Mouse (Mus musculus) cerebellum, adult 9-10 months (tissue): ENCODE measurements around the gene 3110009E18Rik.

Experiments
- DNase-seq: peaks from one replicate; pipeline ENCODE4 v3.0.0; 2022

3110009E18Rik gene

DNA sequence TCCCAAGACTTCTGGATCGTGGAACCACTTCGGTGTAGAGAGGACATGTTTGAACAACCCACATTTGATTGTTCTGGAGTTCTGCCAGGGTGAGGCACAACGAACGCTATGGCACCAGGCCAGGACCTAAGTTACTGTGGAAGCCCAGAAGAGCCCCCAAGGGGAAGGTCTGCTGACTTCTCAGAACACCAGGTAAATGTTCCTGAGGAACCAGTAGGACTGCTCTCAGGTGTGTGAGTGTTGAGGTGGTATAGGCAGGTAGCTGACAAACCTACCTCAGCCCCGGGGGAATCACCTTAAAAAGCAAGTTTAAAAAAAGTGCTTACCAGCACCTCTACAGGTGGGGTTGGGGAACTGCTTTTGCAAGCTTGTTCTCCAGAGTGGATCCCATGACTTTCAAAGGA lies 15.4 kb upstream of the 3110009E18Rik start:
- no peak for DNase-seq

GRCm38 (mm10) chr1:120109741-120110432 lies 11.1 kb upstream of the 3110009E18Rik start:
- no peak for DNase-seq

GRCm38 (mm10) chr1:120111766-120112165 lies 9.2 kb upstream of the 3110009E18Rik start:
- no peak for DNase-seq

DNA sequence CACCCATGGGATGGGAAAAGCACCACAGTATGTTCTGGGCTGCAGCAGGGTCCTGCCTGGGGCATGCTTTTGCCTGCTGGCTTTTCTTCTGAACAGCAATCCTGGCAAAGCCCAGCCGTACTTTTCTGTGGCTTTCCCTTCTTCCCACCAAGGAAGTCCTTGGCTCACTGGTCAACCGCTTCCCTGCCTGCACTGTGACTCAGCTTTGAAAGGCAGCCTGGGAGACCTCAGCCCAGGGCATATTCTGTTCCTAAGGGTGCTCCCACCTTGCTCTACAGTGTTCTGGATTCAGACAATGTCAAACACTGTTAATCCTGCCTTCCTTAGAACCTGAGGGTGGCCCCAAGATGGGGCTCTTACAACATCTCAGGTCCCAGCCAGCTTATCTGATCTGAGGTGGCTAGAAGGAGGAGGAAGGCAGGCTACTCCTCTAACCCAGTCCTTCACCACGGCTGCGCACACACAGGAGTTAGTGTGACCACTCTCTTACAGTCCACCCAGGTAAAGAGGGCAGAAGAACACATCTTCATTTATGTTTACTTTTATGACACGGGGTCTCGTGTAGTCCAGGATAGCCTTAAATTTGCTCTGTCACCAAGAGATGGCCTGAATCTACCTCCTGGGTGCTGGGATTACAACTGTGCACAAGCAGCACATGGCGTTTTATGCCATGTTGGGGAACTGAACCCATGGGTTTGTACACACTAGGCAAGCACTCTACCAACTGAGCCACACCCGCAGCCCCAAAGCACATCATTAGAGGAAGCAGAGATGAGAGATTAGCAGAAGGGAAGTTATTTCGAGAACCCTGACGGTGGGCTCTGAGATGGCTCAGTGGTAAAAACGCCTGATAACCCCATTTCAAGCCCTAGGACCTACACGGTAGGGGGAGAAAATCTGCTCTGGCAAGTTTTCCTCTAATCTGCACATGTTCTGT lies 8.5 kb upstream of the 3110009E18Rik start:
- no peak for DNase-seq

DNA sequence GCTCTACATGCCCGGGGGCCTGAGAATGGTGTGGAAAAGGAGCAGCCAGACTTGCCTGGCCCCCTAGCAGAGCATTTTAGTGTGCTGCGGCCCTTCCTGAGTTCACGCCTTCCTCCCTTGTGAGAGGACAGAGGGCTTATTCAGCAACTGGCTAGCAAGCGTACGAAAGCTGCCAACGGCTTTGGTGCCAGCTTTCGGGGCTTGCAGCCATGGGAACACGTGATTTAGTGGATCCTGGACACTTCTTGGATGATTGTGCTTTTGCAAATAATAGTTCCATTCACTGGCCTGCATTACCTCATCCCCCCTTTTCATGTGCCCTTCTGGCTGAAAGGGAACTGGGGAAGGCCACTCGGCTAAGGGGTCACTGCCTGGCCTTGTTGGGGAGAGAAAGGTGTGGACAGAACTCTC lies 5.3 kb upstream of the 3110009E18Rik start:
- DNase-seq = peak; percentile 90

GRCm38 (mm10) chr1:120116106-120116505 lies 4.9 kb upstream of the 3110009E18Rik start:
- DNase-seq = no peak

DNA sequence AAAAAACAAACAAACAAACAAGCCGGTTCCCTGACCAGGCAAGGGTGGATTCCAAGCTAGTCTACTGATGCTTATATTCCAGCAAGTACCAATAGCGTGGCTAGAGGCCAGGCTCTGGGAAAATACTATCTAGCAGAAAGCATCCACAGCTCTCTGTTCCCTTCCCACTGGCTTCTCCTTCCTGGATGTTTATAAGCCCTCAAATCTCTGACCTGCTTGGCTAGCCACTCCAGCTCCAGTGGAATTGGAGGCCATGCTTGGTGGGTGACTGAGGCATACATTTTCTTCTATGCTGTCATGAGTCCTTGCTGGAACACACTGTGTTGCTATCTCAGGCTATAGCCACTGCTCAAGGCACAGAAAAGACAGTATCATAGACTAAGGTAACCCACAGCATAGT lies 2.1 kb upstream of the 3110009E18Rik start:
- peak; percentile 38 for DNase-seq

DNA sequence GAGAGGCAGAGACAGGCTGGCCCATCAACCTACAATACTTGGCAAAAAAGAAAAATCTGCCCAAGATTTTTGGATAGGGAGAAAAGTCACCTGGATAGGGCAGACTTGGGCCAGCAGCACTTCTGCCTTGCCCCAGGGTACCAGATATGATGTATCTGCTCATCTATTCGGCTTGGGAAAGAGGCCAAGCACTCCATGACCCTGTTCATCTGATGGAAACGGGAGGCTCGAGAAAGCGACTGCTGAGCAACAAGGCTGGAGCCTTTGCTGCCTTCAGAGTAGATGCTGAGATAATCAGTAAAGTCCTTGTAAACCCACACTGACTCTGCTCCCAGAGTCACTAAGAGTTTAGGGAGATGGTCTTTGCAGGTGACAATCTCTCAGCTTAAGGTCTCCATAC lies 1.6 kb upstream of the 3110009E18Rik start:
- DNase-seq = peak; percentile 57

- peak; percentile 69 for DNase-seq
These were observed 632 bp upstream of the 3110009E18Rik start for GRCm38 (mm10) chr1:120120141-120120968.

- DNase-seq = no peak
These were observed 1.0 kb downstream of the 3110009E18Rik start for GRCm38 (mm10) chr1:120121930-120122530.

DNA sequence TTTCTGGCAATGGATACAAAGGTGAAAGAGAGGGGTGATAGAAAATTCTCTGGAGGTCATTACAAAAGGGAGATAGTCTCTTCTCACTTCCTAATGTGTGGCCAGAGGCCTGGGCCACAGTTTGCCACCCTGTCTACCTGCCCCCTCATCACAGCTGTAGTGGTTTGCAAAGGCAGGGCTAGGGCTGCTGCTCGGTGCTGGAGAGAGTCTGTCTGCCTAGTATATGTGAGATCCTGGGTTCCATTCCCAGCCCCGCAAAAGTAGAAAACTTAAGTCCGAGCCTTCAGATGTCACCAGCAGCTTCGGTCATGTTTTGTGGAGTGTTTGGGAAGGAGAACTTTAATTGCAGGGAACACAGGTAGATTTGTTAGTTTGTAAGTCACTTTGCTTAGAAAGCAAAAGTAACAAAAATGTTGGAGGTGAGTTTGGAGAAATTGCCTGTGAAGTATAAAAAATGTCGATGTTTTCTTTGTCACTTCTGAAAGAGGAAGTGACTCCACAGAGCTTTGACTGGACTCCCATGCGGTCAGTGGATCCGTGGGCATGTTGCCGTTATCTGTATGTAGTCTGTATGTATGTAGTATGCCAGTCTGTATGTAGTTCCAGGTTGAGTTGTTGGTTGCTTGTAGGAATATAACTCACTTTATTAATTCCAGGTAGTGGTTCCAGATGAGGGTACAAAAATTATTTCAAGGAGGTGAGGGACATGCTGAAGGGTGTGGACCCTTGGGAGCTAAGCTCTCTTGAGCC lies 1.8 kb downstream of the 3110009E18Rik start:
- no peak for DNase-seq

- DNase-seq = no peak
These were observed 3.9 kb downstream of the 3110009E18Rik start for GRCm38 (mm10) chr1:120124839-120125238.

DNA sequence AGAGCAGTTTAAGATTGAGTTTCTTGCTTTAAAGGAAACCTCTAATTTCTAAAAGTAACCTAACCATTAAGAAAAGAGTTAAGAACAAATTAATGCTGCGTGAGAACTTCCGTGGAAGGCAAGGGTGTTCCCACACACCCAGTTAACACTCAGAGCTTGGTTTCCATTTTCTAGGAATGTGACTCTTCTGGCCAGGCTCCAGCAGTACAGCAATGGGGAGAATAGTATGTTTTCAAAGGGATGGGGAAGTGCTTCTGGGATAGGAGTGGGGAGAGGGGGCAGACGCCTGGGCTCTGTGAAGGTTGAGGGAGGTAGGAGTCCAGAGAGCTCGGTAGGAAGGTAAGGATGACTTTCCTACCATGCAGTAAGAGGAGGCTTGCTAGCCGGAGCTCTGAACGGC lies 4.5 kb downstream of the 3110009E18Rik start:
- no peak for DNase-seq

- no peak for DNase-seq
These were observed 5.3 kb downstream of the 3110009E18Rik start for GRCm38 (mm10) chr1:120126318-120126717.

- DNase-seq = no peak
These were observed 11.4 kb downstream of the 3110009E18Rik start for GRCm38 (mm10) chr1:120132376-120132775.

GRCm38 (mm10) chr1:120135934-120136786 lies 15.2 kb downstream of the 3110009E18Rik start:
- no peak for DNase-seq

GRCm38 (mm10) chr1:120138923-120139540 lies 18.0 kb downstream of the 3110009E18Rik start:
- no peak for DNase-seq

- DNase-seq = no peak
These were observed 19.2 kb downstream of the 3110009E18Rik start for GRCm38 (mm10) chr1:120140144-120140693.

DNA sequence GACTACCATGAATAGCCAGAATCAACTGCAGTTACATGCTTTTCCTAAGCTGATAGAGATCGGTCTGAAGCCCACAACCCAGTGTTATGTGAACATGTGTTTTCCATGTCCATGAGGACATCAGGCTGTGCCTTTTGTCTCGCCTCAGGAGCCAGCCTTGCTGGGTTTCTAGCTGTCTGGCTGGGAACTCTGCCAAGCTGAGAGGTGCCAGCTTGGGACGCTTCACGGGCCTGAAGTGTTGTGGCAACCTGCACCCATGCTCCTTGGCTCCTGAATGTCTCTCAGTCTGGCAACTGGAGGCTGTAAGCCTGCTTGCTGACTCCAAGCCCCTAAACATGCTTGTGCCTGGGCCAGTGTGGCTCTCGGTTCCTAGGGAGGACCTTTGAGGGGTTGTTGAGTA lies 21.6 kb downstream of the 3110009E18Rik start:
- DNase-seq = peak; percentile 84
